Mouse (Mus musculus): ENCODE data around the gene Pcsk7.
A peak's percentile ranks its signal among the peaks of the same experiment; 100 is the strongest.

Gene Pcsk7

DNA sequence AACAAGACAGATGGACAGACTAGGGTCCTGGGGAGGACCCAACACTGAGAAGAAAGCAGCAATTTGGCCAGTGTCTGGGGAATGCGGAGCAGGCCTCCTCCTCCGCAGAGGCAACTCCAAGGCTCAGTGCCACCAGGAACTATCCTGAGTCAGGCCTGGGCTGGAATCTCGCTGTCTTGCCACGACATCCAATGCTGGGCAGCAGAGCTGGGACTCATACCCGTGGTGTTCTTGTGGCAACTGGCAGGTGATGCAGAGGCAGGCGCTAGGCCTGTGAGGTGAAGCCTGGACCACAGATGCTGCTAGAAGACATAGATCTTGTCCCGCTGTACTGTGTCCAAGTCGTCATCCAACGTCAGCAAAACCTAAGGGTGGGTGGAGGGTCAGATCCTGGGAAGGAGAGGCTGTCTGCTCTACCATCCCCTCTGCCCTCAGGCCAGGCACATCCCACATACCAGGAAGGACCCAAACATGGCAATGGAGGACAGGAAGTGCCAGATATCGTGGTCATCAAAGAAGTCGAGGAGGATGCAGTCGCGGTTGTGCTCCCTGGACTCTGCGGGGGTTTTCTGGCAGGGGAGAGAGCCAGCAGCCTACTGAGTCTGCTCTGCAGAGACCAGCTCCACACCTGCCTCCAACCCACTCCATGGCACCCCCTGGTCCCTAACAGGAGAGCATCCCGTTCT, 32.8 kb downstream of the Pcsk7 start:
- DNase-seq (ENCODE audit: low read depth, low spot score): no peak

DNA sequence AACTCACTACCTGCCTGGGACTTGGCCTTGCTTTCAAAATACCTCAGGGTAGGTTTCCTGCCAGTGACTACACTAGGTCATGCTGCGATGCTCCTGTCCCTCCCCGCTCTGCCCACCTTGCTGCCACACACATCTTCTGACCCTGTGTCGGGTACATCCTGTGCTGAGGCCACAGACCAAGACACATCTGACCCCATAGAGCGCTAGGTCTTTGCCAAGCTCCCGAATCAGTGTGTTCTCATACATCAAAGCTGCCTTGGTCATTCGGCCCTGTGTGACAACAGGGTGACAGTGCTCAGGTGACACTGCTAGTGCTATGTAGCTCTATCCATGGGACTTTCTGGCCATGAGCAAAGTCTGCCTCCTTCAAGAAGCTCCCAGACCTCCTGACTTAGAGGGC, 33.5 kb downstream of the Pcsk7 start:
- no peak for DNase-seq (ENCODE audit: low read depth, low spot score)

GRCm38 (mm10) chr9:45941329-45941888, 35.1 kb downstream of the Pcsk7 start:
- DNase-seq (ENCODE audit: low read depth, low spot score): no peak

DNA sequence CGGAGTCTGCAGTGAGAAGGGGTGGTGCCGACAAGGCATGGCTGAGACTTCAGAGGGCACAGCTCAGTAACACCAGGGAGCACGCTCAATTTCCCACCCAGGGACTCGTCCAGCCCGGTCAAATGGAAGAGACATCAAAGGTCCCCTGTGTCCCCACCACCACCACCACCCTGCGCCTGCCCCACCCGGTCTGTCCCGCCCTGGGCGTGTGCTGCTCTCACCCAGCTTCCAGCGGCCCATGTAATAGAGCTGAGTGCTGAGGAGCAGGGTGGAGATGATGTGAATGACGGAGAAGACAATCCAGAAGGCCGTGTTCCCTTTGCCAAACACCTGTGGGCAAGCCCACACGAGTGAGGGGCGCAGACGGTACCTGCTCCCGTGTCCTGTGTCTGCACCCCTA, 36.2 kb downstream of the Pcsk7 start:
- DNase-seq (ENCODE audit: low read depth, low spot score): no peak

- no peak for DNase-seq (ENCODE audit: low read depth, low spot score)
These were observed 36.6 kb downstream of the Pcsk7 start for GRCm38 (mm10) chr9:45942916-45943315.

DNA sequence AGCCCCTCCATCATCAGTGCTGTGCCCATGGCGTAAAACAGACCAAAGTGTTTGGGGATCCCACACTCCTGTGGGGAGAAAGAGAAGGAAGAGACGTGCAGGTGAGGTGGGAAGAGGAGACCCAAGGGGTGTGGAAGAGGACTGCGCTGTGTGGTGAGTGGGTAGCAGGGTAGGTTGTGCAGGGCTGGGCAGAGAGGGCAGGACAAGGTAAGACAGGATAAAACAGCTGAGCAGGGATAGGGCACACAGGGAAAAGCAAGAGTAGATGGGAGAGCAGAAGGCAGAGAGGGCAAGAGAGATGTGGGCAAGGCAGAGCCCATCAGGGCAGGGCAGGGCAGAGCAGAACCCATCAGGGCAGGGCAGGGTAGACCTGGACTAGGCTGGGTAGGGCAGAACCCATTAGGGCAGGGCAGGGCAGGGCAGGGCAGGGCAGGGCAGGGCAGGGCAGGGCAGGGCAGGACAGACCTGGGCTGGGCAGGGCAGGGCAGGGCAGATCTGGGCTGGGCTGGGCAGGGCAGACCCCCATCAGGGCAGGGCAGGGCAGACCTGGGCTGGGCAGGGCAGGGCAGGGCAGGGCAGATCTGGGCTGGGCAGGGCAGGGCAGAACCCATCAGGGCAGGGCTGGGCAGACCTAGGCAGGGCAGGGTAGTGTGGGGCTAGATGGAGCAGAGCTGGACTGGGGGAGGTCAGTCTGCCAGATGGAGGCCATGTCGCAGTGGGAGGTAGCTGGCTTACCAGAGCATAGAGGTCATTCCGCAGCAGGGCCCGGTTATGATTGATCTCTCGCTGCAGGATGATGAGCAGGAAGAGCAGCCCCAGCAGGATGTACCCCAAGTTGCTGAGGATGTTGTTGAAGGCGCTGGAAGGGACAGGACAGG, 37.6 kb downstream of the Pcsk7 start:
- DNase-seq (ENCODE audit: low read depth, low spot score): no peak

- no peak for DNase-seq (ENCODE audit: low read depth, low spot score)
These were observed 38.5 kb downstream of the Pcsk7 start for GRCm38 (mm10) chr9:45944506-45945400.

- no peak for DNase-seq (ENCODE audit: low read depth, low spot score)
These were observed 39.4 kb downstream of the Pcsk7 start for GRCm38 (mm10) chr9:45945721-45946120.

DNA sequence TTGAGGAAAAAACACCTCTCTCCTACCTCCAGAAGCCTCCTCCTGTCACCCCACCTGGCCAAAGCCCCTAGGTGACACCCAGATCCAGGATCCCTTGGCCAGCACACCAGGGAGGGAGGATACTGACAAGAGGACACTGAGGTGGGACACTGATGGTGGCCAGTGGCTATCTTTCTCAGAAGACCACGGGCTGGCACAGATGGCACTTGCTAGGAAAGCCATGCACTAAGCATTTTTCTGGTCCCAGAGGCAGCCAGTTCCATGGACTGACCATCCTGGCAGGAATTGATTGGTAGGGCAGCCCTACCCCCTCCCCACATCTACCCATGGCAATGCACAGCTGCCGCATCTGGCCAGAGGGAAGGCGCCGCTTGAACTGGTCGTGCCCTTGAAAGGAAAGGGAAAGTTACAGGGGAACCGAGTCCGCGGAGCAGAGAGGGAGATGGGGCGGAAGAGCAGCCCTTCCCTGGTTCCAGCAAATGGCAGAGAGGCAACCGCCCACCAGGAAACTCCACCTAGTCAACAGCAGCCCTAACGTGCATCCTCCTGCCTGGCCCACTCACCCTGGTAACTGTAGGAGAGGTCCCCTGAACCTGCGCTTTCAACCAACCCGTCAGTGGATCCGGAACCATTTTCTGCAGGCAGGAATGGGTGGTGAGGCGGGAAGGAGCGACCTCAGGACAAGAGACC, 40.0 kb downstream of the Pcsk7 start:
- no peak for DNase-seq (ENCODE audit: low read depth, low spot score)

DNA sequence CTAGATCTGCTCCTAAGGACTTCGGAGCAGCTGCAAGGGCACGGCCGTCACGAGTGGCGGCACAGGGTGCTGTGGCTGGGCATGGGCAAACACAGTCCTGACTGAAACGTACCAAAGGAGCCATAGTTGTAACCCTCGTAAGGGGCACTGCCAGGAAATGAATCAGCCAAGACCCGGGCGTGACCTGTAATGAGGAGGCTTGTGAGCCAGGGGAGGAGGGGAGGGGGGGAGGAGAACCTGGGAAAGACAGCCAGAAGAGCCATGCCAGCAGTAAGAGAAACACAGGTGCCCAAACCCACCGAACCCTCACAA, 40.5 kb downstream of the Pcsk7 start:
- DNase-seq (ENCODE audit: low read depth, low spot score): no peak

DNA sequence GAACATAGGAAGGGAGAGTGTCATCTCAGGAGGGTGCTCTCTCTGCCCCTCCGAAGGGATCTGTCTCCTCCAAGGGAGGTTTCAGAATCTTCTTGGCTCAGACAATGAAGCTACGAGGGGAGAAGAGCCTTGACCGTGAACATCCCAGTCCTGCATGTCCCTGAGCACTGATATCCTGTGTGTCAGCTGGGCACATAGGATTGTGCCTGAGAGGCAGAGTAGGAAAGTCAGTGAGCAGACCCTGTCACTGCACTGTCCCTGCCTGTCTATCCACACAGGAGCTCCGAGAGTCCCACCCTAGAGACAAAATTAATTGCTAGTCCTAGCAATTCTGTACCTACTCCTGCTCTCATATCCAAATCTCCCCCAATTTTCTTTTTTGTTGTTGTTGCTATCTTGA, 45.8 kb downstream of the Pcsk7 start:
- DNase-seq (ENCODE audit: low read depth, low spot score): no peak

DNA sequence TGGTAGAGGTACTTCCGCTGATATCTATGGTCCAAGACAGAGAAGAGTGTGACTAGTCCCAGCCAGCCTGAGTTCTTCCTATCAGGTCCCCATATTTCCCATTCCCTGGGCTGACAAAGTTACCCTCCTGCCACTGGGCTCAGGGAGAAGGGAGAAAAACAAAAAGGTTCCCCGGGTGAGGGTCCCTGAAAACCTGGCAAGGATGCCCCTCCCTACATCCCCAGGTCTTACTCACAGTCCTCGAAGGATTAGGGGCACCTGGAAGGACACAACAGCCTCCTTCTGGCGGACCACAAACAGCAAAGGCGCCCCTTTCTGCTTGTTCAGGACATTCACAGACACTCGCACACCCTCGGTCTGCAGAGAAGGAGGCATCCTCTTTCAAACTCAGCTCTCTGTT, 46.6 kb downstream of the Pcsk7 start:
- no peak for DNase-seq (ENCODE audit: low read depth, low spot score)

DNA sequence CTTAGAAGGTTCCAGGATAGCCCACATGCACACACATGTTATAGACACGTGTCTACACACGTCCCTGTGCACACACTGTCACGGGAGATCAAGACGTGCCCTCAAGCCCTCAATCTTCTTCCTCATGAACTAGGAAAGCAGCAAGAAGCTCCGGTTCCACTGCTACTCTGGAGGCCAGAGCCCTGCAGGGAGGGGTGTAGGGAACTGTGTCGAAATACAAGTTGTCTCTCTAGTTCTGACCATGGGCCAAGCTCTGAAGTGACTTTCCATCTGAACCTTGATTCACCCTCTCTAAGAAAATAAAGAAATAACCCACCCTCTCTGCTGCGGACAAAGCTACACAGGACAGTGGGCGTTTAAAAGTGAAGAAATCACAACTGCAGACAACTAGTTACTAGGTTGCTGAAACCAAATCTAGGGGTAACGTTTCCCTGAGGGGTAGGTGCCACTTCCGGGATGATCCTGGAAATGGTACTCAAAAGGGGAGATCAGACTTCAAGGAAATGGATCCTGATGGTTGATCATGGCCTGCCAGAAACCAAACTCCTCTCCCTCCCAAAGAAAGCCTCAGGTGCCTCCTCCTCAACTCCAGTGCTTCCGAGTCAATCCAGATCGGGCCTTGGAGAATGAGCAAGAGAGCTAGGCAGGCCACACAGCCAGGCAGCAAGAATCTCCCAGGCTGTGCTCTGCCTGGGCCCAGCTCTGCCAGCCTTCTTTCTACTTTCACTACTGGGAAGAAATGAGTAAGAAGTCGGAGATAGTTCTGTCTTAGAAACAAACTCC, 47.4 kb downstream of the Pcsk7 start:
- no peak for DNase-seq (ENCODE audit: low read depth, low spot score)

DNA sequence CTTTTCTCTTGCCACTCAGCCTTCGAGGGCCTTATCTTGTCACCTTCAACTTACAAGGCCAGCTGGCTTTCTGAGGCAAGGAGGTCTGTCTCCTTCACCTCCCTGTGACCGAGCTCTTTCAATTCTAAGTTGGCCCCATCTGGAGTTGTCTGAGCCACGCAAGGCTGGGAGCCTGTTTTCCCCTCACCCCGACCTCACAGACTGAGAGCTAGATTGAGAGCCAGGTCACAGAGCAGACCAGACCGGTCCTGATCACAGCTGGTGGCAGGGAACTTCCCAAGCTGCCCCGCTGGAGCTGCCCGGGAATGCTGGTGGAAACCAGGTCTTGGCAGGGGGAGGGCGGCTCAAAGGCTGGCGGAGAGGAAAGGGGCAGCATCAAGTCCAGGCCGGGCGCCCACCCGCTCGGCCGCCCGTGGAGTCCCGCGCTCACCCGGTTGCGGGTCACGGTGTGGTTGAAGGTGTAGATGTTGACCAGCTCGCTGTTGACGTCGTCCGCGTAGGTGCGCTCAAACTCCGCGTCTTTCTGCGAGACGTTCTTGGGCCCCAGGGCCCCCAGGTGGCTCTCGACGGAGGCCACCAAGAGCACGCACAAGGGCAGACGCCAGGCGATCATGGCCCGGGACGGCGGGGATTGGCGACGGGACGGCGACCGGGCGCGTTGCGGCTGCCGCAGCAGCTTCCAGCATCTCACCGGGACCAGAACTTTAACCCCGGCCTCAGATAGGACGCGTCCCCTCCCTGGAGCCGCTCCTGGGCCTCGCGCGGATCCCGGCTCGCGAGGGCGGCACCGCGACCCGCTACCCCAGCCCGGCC, 48.2 kb downstream of the Pcsk7 start:
- DNase-seq (ENCODE audit: low read depth, low spot score): no peak

GRCm38 (mm10) chr9:45955107-45955963, 49.0 kb downstream of the Pcsk7 start, which contains the start of gene Sidt2:
Gene Sidt2 (minus strand): TSS chr9:45955258.
- DNase-seq (ENCODE audit: low read depth, low spot score): peak; percentile 76

- DNase-seq (ENCODE audit: low read depth, low spot score): no peak
These were observed 51.9 kb downstream of the Pcsk7 start for GRCm38 (mm10) chr9:45958023-45958670.

DNA sequence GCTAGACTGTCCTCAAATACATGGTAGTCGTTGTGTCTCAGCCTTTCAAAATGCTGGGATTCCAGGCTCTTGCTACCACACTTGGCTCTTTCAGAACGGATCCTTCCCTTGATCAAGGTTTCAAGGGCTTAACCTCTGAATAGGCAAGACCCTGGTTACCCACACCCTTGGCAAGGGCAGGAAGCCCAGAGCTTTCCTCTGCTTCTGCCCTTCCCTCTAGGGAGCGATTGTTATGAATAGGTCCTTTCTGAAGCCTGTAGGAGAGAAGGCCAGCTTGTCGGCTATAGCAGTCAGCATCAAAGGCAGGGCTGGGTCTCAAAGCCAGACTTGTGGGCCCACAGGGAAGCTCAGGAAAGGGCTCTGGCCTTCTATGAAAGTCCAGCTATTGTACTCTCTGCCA, 52.6 kb downstream of the Pcsk7 start:
- DNase-seq (ENCODE audit: low read depth, low spot score): no peak

- DNase-seq (ENCODE audit: low read depth, low spot score): no peak
These were observed 53.4 kb downstream of the Pcsk7 start for GRCm38 (mm10) chr9:45959661-45960060.

Data from brain, embryonic 18.5 days (tissue).